Mouse (Mus musculus) cerebellum, adult 2 months (tissue): ENCODE measurements around the gene Tln2.

Source experiments
- CTCF ChIP-seq: fragments of 200-500 bp; IDR thresholded peaks from 2 replicates; pipeline ENCODE4 v1.5.1; 2011; ENCODE audit warnings: low read depth, mild to moderate bottlenecking, control low read depth, low read length, moderate library complexity, borderline replicate concordance; ENCODE audit not compliant: insufficient read depth
- POLR2A ChIP-seq: fragments of 200-500 bp; IDR thresholded peaks from 2 replicates; pipeline ENCODE4 v1.6.1; 2011; ENCODE audit warnings: low read length, control low read depth, borderline replicate concordance; ENCODE audit not compliant: insufficient read depth

- no peak for TF ChIP-seq POLR2A
- no peak for TF ChIP-seq CTCF
These were observed 20.0 kb upstream of the Tln2 start for GRCm38 (mm10) chr9:67579541-67579940.
